Mouse (Mus musculus) CH12.LX (cell line): ENCODE measurements around the gene Ace3. TPM values are rescaled to one million over a fixed set of nuclear protein-coding genes. Genes with fewer than 3 reads are reported as not detected.

ENCODE experiments used
- DNase-seq: peaks from one replicate; pipeline ENCODE4 v3.0.0-alpha.2; 2013; ENCODE audit errors: extremely low read depth
- H3K27ac ChIP-seq: 2 replicates; pipeline ENCODE4 v1.5.1; 2012; ENCODE audit warnings: low read depth, mild to moderate bottlenecking, control low read depth, moderate library complexity; ENCODE audit not compliant: insufficient read depth
- H3K27me3 ChIP-seq: replicated peaks from 2 replicates; pipeline ENCODE3; 2012; ENCODE audit warnings: inconsistent platforms
- H3K36me3 ChIP-seq, 2 experiments: replicated peaks in 1 of 2; 2 replicates each; pipeline versions ENCODE3 to v1.6.1; 2012; ENCODE audit warnings: inconsistent platforms in 1 of 2, low read length in 1 of 2, mild to moderate bottlenecking in 1 of 2, mixed read lengths in 1 of 2, moderate library complexity in 1 of 2; ENCODE audit not compliant: control insufficient read depth in 1 of 2, insufficient read depth in 1 of 2
- H3K4me1 ChIP-seq, 2 experiments: 2 replicates each; pipeline ENCODE4 v1.6.1; 2012; ENCODE audit warnings: inconsistent platforms in 1 of 2, moderate library complexity in 1 of 2; ENCODE audit not compliant: insufficient read depth in 2 of 2, control insufficient read depth in 1 of 2
- H3K4me2 ChIP-seq: 2 replicates; pipeline ENCODE4 v1.6.1; 2012; ENCODE audit warnings: low read depth, mild to moderate bottlenecking, control low read depth; ENCODE audit not compliant: poor library complexity, insufficient read depth, severe bottlenecking
- H3K4me3 ChIP-seq, 3 experiments: fragments of 150-350 bp in 1 of 3; sonication (generic) in 1 of 3; replicated peaks in 1 of 3; 2 replicates each; pipeline versions ENCODE3 to v1.5.1; 2011 to 2012; ENCODE audit warnings: low read depth in 2 of 3, low read length in 2 of 3, mild to moderate bottlenecking in 2 of 3, moderate library complexity in 2 of 3, control low read depth in 1 of 3, improper control_type of control experiment in 1 of 3, inconsistent platforms in 1 of 3, mixed read lengths in 1 of 3; ENCODE audit not compliant: poor library complexity in 1 of 3
- H3K79me2 ChIP-seq: replicated peaks from 2 replicates; pipeline ENCODE4 v1.6.1; 2012; ENCODE audit warnings: mild to moderate bottlenecking, moderate library complexity; ENCODE audit not compliant: control insufficient read depth, poor library complexity, insufficient read depth, severe bottlenecking; ENCODE audit errors: extremely low read depth
- H3K9ac ChIP-seq: 2 replicates; pipeline ENCODE4 v1.6.1; 2012; ENCODE audit warnings: low read depth, mild to moderate bottlenecking, control low read depth, moderate library complexity; ENCODE audit not compliant: insufficient read depth
- H3K9me3 ChIP-seq: replicated peaks from 2 replicates; pipeline ENCODE3; 2012; ENCODE audit warnings: low read length, inconsistent platforms, mixed read lengths
- BHLHE40 ChIP-seq: IDR thresholded peaks from 2 replicates; pipeline ENCODE4 v1.6.1; 2011; ENCODE audit warnings: mild to moderate bottlenecking, low read depth, low read length, improper control_type of control experiment
- E2F4 ChIP-seq: IDR thresholded peaks from 2 replicates; pipeline ENCODE4 v1.6.1; 2011; ENCODE audit warnings: low read depth, low read length, improper control_type of control experiment; ENCODE audit not compliant: insufficient replicate concordance
- ELF1 ChIP-seq: IDR thresholded peaks from 2 replicates; pipeline ENCODE4 v1.6.1; 2014; ENCODE audit warnings: low read depth, mild to moderate bottlenecking, inconsistent platforms, low read length, improper control_type of control experiment
- EP300 ChIP-seq: IDR thresholded peaks from 2 replicates; pipeline ENCODE4 v1.6.1; 2011; ENCODE audit warnings: low read length, improper control_type of control experiment
- GABPA ChIP-seq: IDR thresholded peaks from 2 replicates; pipeline ENCODE4 v1.6.1; 2012; ENCODE audit warnings: low read depth, low read length, improper control_type of control experiment, inconsistent platforms; ENCODE audit not compliant: insufficient replicate concordance
- HCFC1 ChIP-seq: IDR thresholded peaks from 2 replicates; pipeline ENCODE4 v1.6.1; 2012; ENCODE audit warnings: low read depth, mild to moderate bottlenecking, inconsistent platforms, low read length, improper control_type of control experiment
- IRF4 ChIP-seq: IDR thresholded peaks from 2 replicates; pipeline ENCODE4 v1.6.1; 2014; ENCODE audit warnings: low read depth, mild to moderate bottlenecking, inconsistent platforms, low read length, improper control_type of control experiment
- JUND ChIP-seq: conservative IDR thresholded peaks from 2 replicates; pipeline ENCODE4 v1.6.1; 2011; ENCODE audit warnings: low read depth, low read length, improper control_type of control experiment
- KAT2A ChIP-seq: IDR thresholded peaks from 2 replicates; pipeline ENCODE4 v1.6.1; 2012; ENCODE audit warnings: low read length, improper control_type of control experiment, inconsistent platforms; ENCODE audit not compliant: insufficient replicate concordance
- MAFK ChIP-seq: IDR thresholded peaks from 2 replicates; pipeline ENCODE4 v1.6.1; 2011; ENCODE audit warnings: low read length, improper control_type of control experiment; ENCODE audit not compliant: insufficient replicate concordance
- MAX ChIP-seq: IDR thresholded peaks from 2 replicates; pipeline ENCODE4 v1.6.1; 2011; ENCODE audit warnings: low read length, improper control_type of control experiment
- MAZ ChIP-seq: IDR thresholded peaks from 2 replicates; pipeline ENCODE4 v1.6.1; 2012; ENCODE audit warnings: low read depth, mild to moderate bottlenecking, inconsistent platforms, low read length, improper control_type of control experiment, moderate library complexity
- MXI1 ChIP-seq: IDR thresholded peaks from 2 replicates; pipeline ENCODE4 v1.6.1; 2011; ENCODE audit warnings: mild to moderate bottlenecking, low read depth, low read length, improper control_type of control experiment
- NELFE ChIP-seq: IDR thresholded peaks from 2 replicates; pipeline ENCODE4 v1.6.1; 2011; ENCODE audit warnings: low read depth, low read length, improper control_type of control experiment
- NRF1 ChIP-seq: IDR thresholded peaks from 2 replicates; pipeline ENCODE4 v1.6.1; 2014; ENCODE audit warnings: low read depth, mild to moderate bottlenecking, inconsistent platforms, low read length, improper control_type of control experiment, moderate library complexity
- PAX5 ChIP-seq: IDR thresholded peaks from 2 replicates; pipeline ENCODE4 v1.6.1; 2012; ENCODE audit warnings: low read length, inconsistent platforms, mixed read lengths
- POLR2AphosphoS2 ChIP-seq: IDR thresholded peaks from 2 replicates; pipeline ENCODE4 v1.6.1; 2011; ENCODE audit warnings: low read depth, low read length, improper control_type of control experiment
- RAD21 ChIP-seq: IDR thresholded peaks from 2 replicates; pipeline ENCODE4 v1.6.1; 2011; ENCODE audit warnings: low read depth, mild to moderate bottlenecking, low read length, improper control_type of control experiment, moderate library complexity
- SIN3A ChIP-seq: IDR thresholded peaks from 2 replicates; pipeline ENCODE4 v1.6.1; 2012; ENCODE audit warnings: low read length, improper control_type of control experiment, inconsistent platforms
- SMC3 ChIP-seq: IDR thresholded peaks from 2 replicates; pipeline ENCODE4 v1.6.1; 2011; ENCODE audit warnings: low read depth, low read length, improper control_type of control experiment
- TBP ChIP-seq: conservative IDR thresholded peaks from 2 replicates; pipeline ENCODE4 v1.6.1; 2011; ENCODE audit warnings: low read depth, low read length, improper control_type of control experiment
- TCF12 ChIP-seq: IDR thresholded peaks from 2 replicates; pipeline ENCODE4 v1.6.1; 2014; ENCODE audit warnings: low read depth, mild to moderate bottlenecking, inconsistent platforms, low read length, improper control_type of control experiment
- UBTF ChIP-seq: IDR thresholded peaks from 2 replicates; pipeline ENCODE4 v1.6.1; 2012; ENCODE audit warnings: low read depth, mild to moderate bottlenecking, inconsistent platforms, low read length, improper control_type of control experiment, moderate library complexity
- USF1 ChIP-seq: IDR thresholded peaks from 2 replicates; pipeline ENCODE4 v1.6.1; 2014; ENCODE audit warnings: low read depth, mild to moderate bottlenecking, inconsistent platforms, low read length, improper control_type of control experiment
- USF2 ChIP-seq: conservative IDR thresholded peaks from 2 replicates; pipeline ENCODE4 v1.6.1; 2011; ENCODE audit warnings: low read depth, low read length, improper control_type of control experiment
- ZC3H11A ChIP-seq: IDR thresholded peaks from 2 replicates; pipeline ENCODE4 v1.6.1; 2012; ENCODE audit warnings: low read depth, mild to moderate bottlenecking, inconsistent platforms, low read length, improper control_type of control experiment
- ZKSCAN1 ChIP-seq: IDR thresholded peaks from 2 replicates; pipeline ENCODE4 v1.6.1; 2012; ENCODE audit warnings: low read depth, inconsistent platforms, low read length, improper control_type of control experiment, borderline replicate concordance
- ZMIZ1 ChIP-seq: IDR thresholded peaks from 2 replicates; pipeline ENCODE4 v1.6.1; 2012; ENCODE audit warnings: low read depth, mild to moderate bottlenecking, inconsistent platforms, low read length, improper control_type of control experiment
- ZNF384 ChIP-seq: IDR thresholded peaks from 2 replicates; pipeline ENCODE4 v1.6.1; 2012; ENCODE audit warnings: low read depth, low read length, improper control_type of control experiment, inconsistent platforms
- dilution Hi-C: fragments of 300-500 bp; cut with MboI; formaldehyde crosslinking; loops from 2 replicates; pipeline ENCODE4 v1.14.3; 2020; ENCODE audit warnings: low sequenced_read_pairs; ENCODE audit not compliant: extremely low pct_unique_long_range_greater_than_20kb, extremely low pct_ligation_motif_present
- in situ Hi-C: fragments of 300-500 bp; cut with MboI; formaldehyde crosslinking; loops from 3 replicates; pipeline ENCODE4 v1.14.3; 2019; ENCODE audit warnings: low sequenced_read_pairs, low pct_ligation_motif_present, low pct_unique_long_range_greater_than_20kb, mixed read lengths
- polyA plus RNA-seq: library from polyadenylated mRNA; unstranded; fragments of >175 nt; gene quantifications from 2 replicates; pipeline ENCODE4 v1.2.1, GENCODE M21; 2012; ENCODE audit warnings: low read depth; ENCODE audit not compliant: insufficient read length
- total RNA-seq, 2 experiments: library from RNA; depleted of rRNA; stranded (reverse); fragments of 300-350 nt in 1 of 2; fragments of >200 nt in 1 of 2; gene quantifications; 2 replicates each; pipeline ENCODE4 v1.2.3; 2012 to 2014

Ace3 gene
- total and polyA plus RNA-seq, 3 experiments, result not detected

GRCm38 (mm10) chr11:106034986-106035385 is 40.5 kb downstream of the Ace3 start:
- no peak overlapping the region for H3K9ac ChIP-seq
- H3K79me2 ChIP-seq, result peaks cover 33% of the 10 kb centered on the region
- in situ Hi-C loops (no loop called here), dilution Hi-C loops (no loop called here)
- H3K4me2 ChIP-seq, result no peak overlapping the region
- H3K36me3 ChIP-seq, result peaks cover 0 to 15% of the 10 kb centered on the region in 2 experiments
- no peak for DNase-seq
- H3K4me3 ChIP-seq, result no peak overlapping the region
- no peak overlapping the region for H3K27ac ChIP-seq
- H3K9me3 ChIP-seq, result no peaks in the 10 kb centered on the region
- no peak for TF ChIP-seq USF2
- no peak for TF ChIP-seq SIN3A
- no peak for TF ChIP-seq SMC3
- no peak for TF ChIP-seq MAFK
- TF ChIP-seq IRF4, result no peak
- peaks cover 3 to 39% of the 10 kb centered on the region in 2 experiments; a peak in 3 of 4 replicates for H3K4me1 ChIP-seq
- H3K27me3 ChIP-seq, result no peaks in the 10 kb centered on the region

GRCm38 (mm10) chr11:106036548-106037417 is 42.3 kb downstream of the Ace3 start, which contains the start of gene Dcaf7:
Gene Dcaf7, plus strand, starts transcription at chr11:106036872.
- in situ Hi-C loops (no loop called here), dilution Hi-C loops (no loop called here)
- Histone ChIP-seq H3K79me2 (peaks cover 48% of the 10 kb centered on the region), H3K9ac (peak within 1 kb of the TSS; percentile 73), H3K36me3 (peaks cover 0 to 24% of the 10 kb centered on the region in 2 experiments), H3K4me2 (peak within 1 kb of the TSS; percentile 75), H3K9me3 (no peaks in the 10 kb centered on the region), H3K4me3 (peak within 1 kb of the TSS; percentile 80 to 97 (median 91)), H3K4me1 (peaks cover 8 to 49% of the 10 kb centered on the region in 2 experiments), H3K27me3 (no peaks in the 10 kb centered on the region), H3K27ac (peak within 1 kb of the TSS; percentile 55)
- peak; percentile 99 for DNase-seq
- no peak for TF ChIP-seq SMC3
- peak; percentile 58 for TF ChIP-seq NRF1
- 0 out of 2 replicates have a peak, but pooled peaks have one; percentile 39 for TF ChIP-seq IRF4
- peak; percentile 85 for TF ChIP-seq HCFC1
- peak; percentile 14 for TF ChIP-seq BHLHE40
- peak; percentile 82; the same call in 1 of the 2 replicates for TF ChIP-seq KAT2A
- no peak for TF ChIP-seq PAX5
- TF ChIP-seq UBTF, result peak; percentile 58; the same call in 1 of the 2 replicates
- TF ChIP-seq USF2, result peak; percentile 61; the same call in 1 of the 2 replicates
- TF ChIP-seq POLR2AphosphoS2, result peak; percentile 37; the same call in 1 of the 2 replicates
- 0 out of 2 replicates have a peak, but pooled peaks have one; percentile 18 for TF ChIP-seq JUND
- TF ChIP-seq MAZ, result peak; percentile 49; the same call in 1 of the 2 replicates
- TF ChIP-seq ZNF384, result no peak
- peak; percentile 67; the same call in 1 of the 2 replicates for TF ChIP-seq E2F4
- no peak; the same call in 1 of the 2 replicates for TF ChIP-seq GABPA
- TF ChIP-seq EP300, result no peak
- peak; percentile 81 for TF ChIP-seq USF1
- peak; percentile 68; the same call in 1 of the 2 replicates for TF ChIP-seq ZMIZ1
- peak; percentile 89 for TF ChIP-seq SIN3A
- no peak for TF ChIP-seq ZC3H11A
- peak; percentile 69 for TF ChIP-seq TCF12
- TF ChIP-seq MAX, result peak; percentile 81; the same call in 1 of the 2 replicates
- TF ChIP-seq TBP, result peak; percentile 61; the same call in 1 of the 2 replicates
- no peak for TF ChIP-seq ZKSCAN1
- peak; percentile 86 for TF ChIP-seq MXI1
- peak; percentile 72 for TF ChIP-seq NELFE
- no peak for TF ChIP-seq RAD21
- peak; percentile 71 for TF ChIP-seq ELF1
